Comparison of ENCODE assay signal across 19 mouse cellular contexts in genomic region chr13:59941519-59941918, GRCm38 (mm10).
DNase-seq lines count a peak whose midpoint lies in the region; ATAC-seq and TF ChIP-seq lines count a peak whose summit lies in the region.
"Had no signal": no experiment of that assay in that cellular context is flagged by ENCODE, and none has a peak within 500 bp of the region (broad histone marks: within the 10 kb centered on the region; RNA-seq: fewer than 3 reads in every experiment).

No protein-coding gene starts in this region.

- H3K4me2 ChIP-seq in hindbrain, embryonic 12.5 days (replicated peaks) = peak overlapping the region; percentile 46
- H3K4me2 ChIP-seq in hindbrain, embryonic 16.5 days (ENCODE audit: low read length) = no peak overlapping the region
- no peak overlapping the region for H3K4me2 ChIP-seq in embryonic facial prominence, embryonic 13.5 days
- H3K4me2 ChIP-seq in myocyte (ENCODE audit: low read depth) = peak overlapping the region; percentile 4

- no peak for TF ChIP-seq POLR2A in myocyte (IDR thresholded peaks at IDR 0.05; ENCODE audit: insufficient read length, low read depth)

- ATAC-seq in hindbrain, embryonic 12.5 days (ENCODE audit: low FRiP score) = no peak
- ATAC-seq in hindbrain, embryonic 16.5 days = no peak
- no peak for ATAC-seq in embryonic facial prominence, embryonic 13.5 days (ENCODE audit: insufficient number of reproducible peaks, insufficient read depth, low FRiP score, low TSS enrichment, low read depth)
- ATAC-seq: forebrain, embryonic 14.5 days; intestine, postnatal 0 days had no signal

- WGBS in hindbrain, embryonic 12.5 days = 73% methylated on average over 3 of the region's 3 CpGs
- WGBS in hindbrain, embryonic 16.5 days = 89% methylated on average over 3 of the region's 3 CpGs
- WGBS in embryonic facial prominence, embryonic 13.5 days = 70% methylated on average over 3 of the region's 3 CpGs

- no peak overlapping the region for H3K27ac ChIP-seq in hindbrain, embryonic 12.5 days
- H3K27ac ChIP-seq in hindbrain, embryonic 16.5 days (ENCODE audit: low read depth, low read length) = no peak overlapping the region
- H3K27ac ChIP-seq in embryonic facial prominence, embryonic 13.5 days = no peak overlapping the region
- H3K27ac ChIP-seq: kidney, postnatal 0 days; macrophage had no signal

- peak; percentile 8 for DNase-seq in testis, postnatal 14 days (ENCODE audit: low spot score)
- no peak for DNase-seq in testis, postnatal 10 days (ENCODE audit: low spot score)
- DNase-seq in left cerebral cortex, postnatal 25 days (ENCODE audit: low spot score in 2 of 2) = no peak
- DNase-seq in lung, postnatal 14 days = no peak
- DNase-seq: cerebellum, adult 11 months; cerebellum, postnatal 10 days; gastrocnemius, postnatal 10 days; heart, postnatal 4 days; liver; thymus, postnatal 25 days had no signal

- no peak overlapping the region for H3K4me3 ChIP-seq in hindbrain, embryonic 12.5 days
- no peak overlapping the region for H3K4me3 ChIP-seq in hindbrain, embryonic 16.5 days (ENCODE audit: low read length)
- no peak overlapping the region for H3K4me3 ChIP-seq in embryonic facial prominence, embryonic 13.5 days
- H3K4me3 ChIP-seq in myocyte = no peak overlapping the region
- H3K4me3 ChIP-seq: erythroblast, embryonic 14.5 days had no signal

- no peak overlapping the region for H3K9ac ChIP-seq in hindbrain, embryonic 12.5 days
- H3K9ac ChIP-seq in hindbrain, embryonic 16.5 days (ENCODE audit: low read depth, low read length) = no peak overlapping the region
- 0 out of 2 replicates have a peak overlapping the region, but pooled peaks have one; percentile 11 for H3K9ac ChIP-seq in embryonic facial prominence, embryonic 13.5 days

- 0 out of 2 replicates have a peak, but pooled peaks cover 6% of the 10 kb centered on the region for H3K27me3 ChIP-seq in hindbrain, embryonic 12.5 days
- H3K27me3 ChIP-seq in hindbrain, embryonic 16.5 days (replicated peaks; ENCODE audit: control insufficient read depth, insufficient read depth, low read length) = no peaks in the 10 kb centered on the region
- 0 out of 2 replicates have a peak, but pooled peaks cover 5% of the 10 kb centered on the region for H3K27me3 ChIP-seq in embryonic facial prominence, embryonic 13.5 days
- H3K27me3 ChIP-seq in myocyte (ENCODE audit: control insufficient read depth, insufficient read depth, insufficient read length) = no peaks in the 10 kb centered on the region

- no peaks in the 10 kb centered on the region for H3K36me3 ChIP-seq in hindbrain, embryonic 12.5 days
- H3K36me3 ChIP-seq in hindbrain, embryonic 16.5 days (ENCODE audit: control insufficient read depth, insufficient read depth, low read length) = no peaks in the 10 kb centered on the region
- no peaks in the 10 kb centered on the region for H3K36me3 ChIP-seq in embryonic facial prominence, embryonic 13.5 days
- no peaks in the 10 kb centered on the region for H3K36me3 ChIP-seq in myocyte (ENCODE audit: control insufficient read depth, insufficient read depth)

- intact Hi-C loops in left cerebral cortex, postnatal 25 days (cut with DNase I) = no loop called here

- H3ac ChIP-seq in myocyte (ENCODE audit: control insufficient read depth, insufficient read length) = no peak overlapping the region

- no peaks in the 10 kb centered on the region for H3K9me3 ChIP-seq in hindbrain, embryonic 12.5 days (replicated peaks)
- no peaks in the 10 kb centered on the region for H3K9me3 ChIP-seq in hindbrain, embryonic 16.5 days (ENCODE audit: control insufficient read depth, low read length)
- H3K9me3 ChIP-seq in embryonic facial prominence, embryonic 13.5 days = no peaks in the 10 kb centered on the region

- H3K79me2 ChIP-seq in myocyte (ENCODE audit: control insufficient read depth, insufficient read depth) = no peaks in the 10 kb centered on the region

- H3K4me1 ChIP-seq in hindbrain, embryonic 12.5 days = peaks cover 7% of the 10 kb centered on the region
- 0 out of 2 replicates have a peak, but pooled peaks cover 2% of the 10 kb centered on the region for H3K4me1 ChIP-seq in hindbrain, embryonic 16.5 days (ENCODE audit: control insufficient read depth, insufficient read depth, low read depth, low read length)
- H3K4me1 ChIP-seq in embryonic facial prominence, embryonic 13.5 days = peaks cover 14% of the 10 kb centered on the region

TF ChIP-seq in myocyte, 11 proteins besides CTCF, POLR2A, EP300 and RAD21:
- peak; percentile 45 for TF ChIP-seq USF1 (IDR thresholded peaks at IDR 0.05; ENCODE audit: low read depth)
- TF ChIP-seq E2F4 (IDR thresholded peaks at IDR 0.05; ENCODE audit: insufficient read depth) = no peak

Comparison
In these comparisons a context has a peak if more than half of its experiments do, and no peak if none do; other contexts are left out.
1. H3K4me2 ChIP-seq: peak in hindbrain, embryonic 12.5 days (single experiment) and myocyte (single experiment); none in hindbrain, embryonic 16.5 days (single experiment) and embryonic facial prominence, embryonic 13.5 days (single experiment).